Mouse (Mus musculus) heart, postnatal 0 days (tissue): ENCODE data around the gene Pde4d. TPM values are rescaled to one million over a fixed set of nuclear protein-coding genes. Genes with fewer than 3 reads are reported as not detected.

Source experiments
- ATAC-seq: fragments of 200-750 bp; cut with Nextera tagmentation; 2 replicates; pipeline ENCODE4 v1.8.0; 2017; ENCODE audit warnings: low read depth, moderate number of reproducible peaks, moderate library complexity; ENCODE audit not compliant: insufficient read depth
- DNase-seq: peaks from one replicate; pipeline ENCODE4 v3.0.0-alpha.2; 2016; ENCODE audit warnings: low spot score
- H3K27ac ChIP-seq: fragments of 300-500 bp; sonication (generic); 2 replicates; pipeline ENCODE4 v1.5.1; 2014; ENCODE audit warnings: low read depth, mild to moderate bottlenecking
- H3K27me3 ChIP-seq: fragments of 300-500 bp; sonication (generic); 2 replicates; pipeline ENCODE4 v1.6.1; 2014; ENCODE audit warnings: low read length, mixed read lengths; ENCODE audit not compliant: control insufficient read depth, insufficient read depth
- H3K36me3 ChIP-seq: fragments of 300-500 bp; sonication (generic); replicated peaks from 2 replicates; pipeline ENCODE4 v1.6.1; 2014; ENCODE audit warnings: low read length, mixed read lengths; ENCODE audit not compliant: control insufficient read depth, insufficient read depth
- H3K4me1 ChIP-seq: fragments of 300-500 bp; sonication (generic); 2 replicates; pipeline ENCODE4 v1.6.1; 2014; ENCODE audit warnings: antibody characterized with exemption; ENCODE audit not compliant: control insufficient read depth, insufficient read depth
- H3K4me2 ChIP-seq: fragments of 300-500 bp; sonication (generic); 2 replicates; pipeline ENCODE4 v1.6.1; 2014; ENCODE audit warnings: low read depth, mild to moderate bottlenecking, low read length, moderate library complexity
- H3K4me3 ChIP-seq: fragments of 300-500 bp; sonication (generic); 2 replicates; pipeline ENCODE4 v1.5.1; 2014; ENCODE audit warnings: low read depth, low read length
- H3K9ac ChIP-seq: fragments of 300-500 bp; sonication (generic); replicated peaks from 2 replicates; pipeline ENCODE4 v1.6.1; 2014; ENCODE audit warnings: low read depth, low read length, mixed read lengths
- H3K9me3 ChIP-seq: fragments of 300-500 bp; sonication (generic); replicated peaks from 2 replicates; pipeline ENCODE4 v1.6.1; 2016; ENCODE audit warnings: low read length; ENCODE audit not compliant: control insufficient read depth
- CTCF ChIP-seq: IDR thresholded peaks from 2 replicates; pipeline ENCODE4 v1.5.1; 2016; ENCODE audit warnings: antibody characterized with exemption, control low read depth, low read depth
- EP300 ChIP-seq: IDR thresholded peaks from 2 replicates; pipeline ENCODE4 v1.6.1; 2016; ENCODE audit warnings: antibody characterized with exemption, low read depth
- WGBS: fragments of 180-500 bp; shearing (Covaris S2); extraction: QIAGEN DNeasy Blood & Tissue Kit; methylation state at CpG from one replicate; pipeline ENCODE4 v1.1.7; 2014; 5-methylcytosine and 5-hydroxymethylcytosine counted together
- polyA plus RNA-seq: library from polyadenylated mRNA; unstranded; fragments of >200 nt; fragmentation: Nextera tagmentation; extraction: Ambion mirVana; gene quantifications from 2 replicates; pipeline ENCODE4 v1.2.1, GENCODE M21; 2015
- total RNA-seq: library from RNA; depleted of rRNA; stranded (reverse); fragments of >200 nt; gene quantifications from 2 replicates; pipeline ENCODE4 v1.2.3, GENCODE M21; 2014; ENCODE audit warnings: low replicate concordance

The Pde4d gene
- total and polyA plus RNA-seq, 2 experiments from 2014 or later: 21.9 to 58.0 TPM

GRCm38 (mm10) chr13:109722237-109723119 lies 1272.7 kb downstream of the Pde4d start:
- ATAC-seq (no peak), DNase-seq (no peak)
- Histone ChIP-seq H3K27ac (no peak overlapping the region), H3K36me3 (no peaks in the 10 kb centered on the region), H3K4me3 (no peak overlapping the region), H3K4me1 (peaks cover 17% of the 10 kb centered on the region), H3K4me2 (no peak overlapping the region), H3K27me3 (no peaks in the 10 kb centered on the region), H3K9me3 (no peaks in the 10 kb centered on the region), H3K9ac (no peak overlapping the region)
- TF ChIP-seq CTCF: no peak
- TF ChIP-seq EP300: no peak
- 79% methylated on average over 6 of the region's 6 CpGs for WGBS

- peaks cover 5% of the 10 kb centered on the region; the same call in 1 of the 2 replicates for H3K4me1 ChIP-seq
- H3K4me2 ChIP-seq: no peak overlapping the region
- WGBS: 75% methylated on average over 5 of the region's 5 CpGs
- H3K4me3 ChIP-seq: no peak overlapping the region
- H3K27me3 ChIP-seq: no peaks in the 10 kb centered on the region
- TF ChIP-seq EP300: no peak
- no peak for TF ChIP-seq CTCF
- no peak overlapping the region for H3K9ac ChIP-seq
- ATAC-seq (no peak), DNase-seq (no peak)
- H3K27ac ChIP-seq: no peak overlapping the region
- no peaks in the 10 kb centered on the region for H3K36me3 ChIP-seq
- no peaks in the 10 kb centered on the region for H3K9me3 ChIP-seq
Measured at GRCm38 (mm10) chr13:109727346-109727745, 1277.6 kb downstream of the Pde4d start.

- 86% methylated on average over 4 of the region's 4 CpGs for WGBS
- ATAC-seq (no peak), DNase-seq (no peak)
- Histone ChIP-seq H3K27ac (no peak overlapping the region), H3K36me3 (no peaks in the 10 kb centered on the region), H3K27me3 (no peaks in the 10 kb centered on the region), H3K4me2 (no peak overlapping the region), H3K4me1 (no peaks in the 10 kb centered on the region), H3K9me3 (no peaks in the 10 kb centered on the region), H3K4me3 (no peak overlapping the region), H3K9ac (no peak overlapping the region)
- TF ChIP-seq EP300 (no peak), CTCF (no peak)
Measured at GRCm38 (mm10) chr13:109729612-109730011, 1279.9 kb downstream of the Pde4d start.

- H3K4me3 ChIP-seq: no peak overlapping the region
- ATAC-seq (no peak), DNase-seq (no peak)
- no peak overlapping the region for H3K4me2 ChIP-seq
- H3K27ac ChIP-seq: no peak overlapping the region
- no peaks in the 10 kb centered on the region for H3K9me3 ChIP-seq
- H3K4me1 ChIP-seq: no peaks in the 10 kb centered on the region
- 76% methylated on average over 5 of the region's 5 CpGs for WGBS
- H3K27me3 ChIP-seq: no peaks in the 10 kb centered on the region
- no peak overlapping the region for H3K9ac ChIP-seq
- no peaks in the 10 kb centered on the region for H3K36me3 ChIP-seq
- TF ChIP-seq EP300 (no peak), CTCF (no peak)
Measured at GRCm38 (mm10) chr13:109732655-109733376, 1283.1 kb downstream of the Pde4d start.

- WGBS: 42% methylated on average over 8 of the region's 8 CpGs
- Histone ChIP-seq H3K9me3 (no peaks in the 10 kb centered on the region), H3K9ac (no peak overlapping the region), H3K27me3 (no peaks in the 10 kb centered on the region), H3K4me1 (no peaks in the 10 kb centered on the region), H3K27ac (no peak overlapping the region), H3K36me3 (no peaks in the 10 kb centered on the region), H3K4me3 (no peak overlapping the region), H3K4me2 (no peak overlapping the region)
- peak; percentile 79 for DNase-seq
- no peak for ATAC-seq
- peak; percentile 67 for TF ChIP-seq CTCF
- no peak for TF ChIP-seq EP300
Measured at GRCm38 (mm10) chr13:109736290-109737078, 1286.7 kb downstream of the Pde4d start.
